Mouse (Mus musculus): Measurements from ENCODE around the gene Gpc3. TPM values are rescaled to one million over a fixed set of nuclear protein-coding genes. Genes with fewer than 3 reads are reported as not detected.
A peak's percentile ranks its signal among the peaks of the same experiment; 100 is the strongest.

Gene Gpc3
- total RNA-seq, 2 experiments from 2014 or later, result 14.6 to 22.6 TPM

GRCm38 (mm10) chrX:52559995-52560394 lies 53.8 kb downstream of the Gpc3 start:
- DNase-seq (ENCODE audit: low spot score), result no peak
- intact Hi-C loops (cut with DNase I), result no loop called here

GRCm38 (mm10) chrX:52558526-52558925 lies 55.2 kb downstream of the Gpc3 start:
- DNase-seq (ENCODE audit: low spot score), result no peak
- intact Hi-C loops (cut with DNase I), result no loop called here

- intact Hi-C loops (cut with DNase I), result no loop called here
- DNase-seq (ENCODE audit: low spot score), result no peak
Observed at GRCm38 (mm10) chrX:52557489-52557888, 56.3 kb downstream of the Gpc3 start.

GRCm38 (mm10) chrX:52551296-52551695 lies 62.5 kb downstream of the Gpc3 start:
- intact Hi-C loops (cut with DNase I), result no loop called here
- no peak for DNase-seq (ENCODE audit: low spot score)

- intact Hi-C loops (cut with DNase I), result no loop called here
Observed at GRCm38 (mm10) chrX:52544623-52545022, 69.1 kb downstream of the Gpc3 start.

GRCm38 (mm10) chrX:52537282-52537681 lies 76.5 kb downstream of the Gpc3 start:
- intact Hi-C loops (cut with DNase I), result no loop called here
- DNase-seq (ENCODE audit: low spot score), result no peak

More at GRCm38 (mm10) chrX:52544623-52545022, 69.1 kb downstream of the Gpc3 start:
- no peak for DNase-seq (ENCODE audit: low spot score)

GRCm38 (mm10) chrX:52533766-52534165 lies 80.0 kb downstream of the Gpc3 start:
- no peak for DNase-seq (ENCODE audit: low spot score)
- intact Hi-C loops (cut with DNase I), result no loop called here

GRCm38 (mm10) chrX:52533098-52533497 lies 80.7 kb downstream of the Gpc3 start:
- intact Hi-C loops (cut with DNase I), result no loop called here
- DNase-seq (ENCODE audit: low spot score), result no peak

- intact Hi-C loops (cut with DNase I), result no loop called here
- DNase-seq (ENCODE audit: low spot score), result no peak
Observed at GRCm38 (mm10) chrX:52532124-52532523, 81.6 kb downstream of the Gpc3 start.

GRCm38 (mm10) chrX:52526086-52526485 lies 87.7 kb downstream of the Gpc3 start:
- intact Hi-C loops (cut with DNase I), result no loop called here
- DNase-seq (ENCODE audit: low spot score), result no peak

- intact Hi-C loops (cut with DNase I), result no loop called here
- DNase-seq (ENCODE audit: low spot score), result no peak
Observed at GRCm38 (mm10) chrX:52525132-52525531, 88.6 kb downstream of the Gpc3 start.

GRCm38 (mm10) chrX:52514553-52514952 lies 99.2 kb downstream of the Gpc3 start:
- DNase-seq (ENCODE audit: low spot score), result no peak
- intact Hi-C loops (cut with DNase I), result no loop called here

GRCm38 (mm10) chrX:52511151-52511550 lies 102.6 kb downstream of the Gpc3 start:
- DNase-seq (ENCODE audit: low spot score), result no peak
- intact Hi-C loops (cut with DNase I), result no loop called here

GRCm38 (mm10) chrX:52503857-52504256 lies 109.9 kb downstream of the Gpc3 start:
- no peak for DNase-seq (ENCODE audit: low spot score)
- intact Hi-C loops (cut with DNase I), result no loop called here

GRCm38 (mm10) chrX:52489461-52489860 lies 124.3 kb downstream of the Gpc3 start:
- no peak for DNase-seq (ENCODE audit: low spot score)
- intact Hi-C loops (cut with DNase I), result no loop called here

GRCm38 (mm10) chrX:52455074-52455588 lies 158.6 kb downstream of the Gpc3 start:
- intact Hi-C loops (cut with DNase I), result no loop called here
- no peak for DNase-seq (ENCODE audit: low spot score)

GRCm38 (mm10) chrX:52453445-52454182 lies 160.1 kb downstream of the Gpc3 start:
- intact Hi-C loops (cut with DNase I), result loop anchor here (5.0 kb wide), 1 partner anchor 264 kb away; no protein-coding TSS in a partner anchor
- peak; percentile 6 for DNase-seq (ENCODE audit: low spot score)

- intact Hi-C loops (cut with DNase I), result no loop called here
- DNase-seq (ENCODE audit: low spot score), result no peak
Observed at GRCm38 (mm10) chrX:52449177-52449576, 164.6 kb downstream of the Gpc3 start.

GRCm38 (mm10) chrX:52448496-52448895 lies 165.3 kb downstream of the Gpc3 start:
- no peak for DNase-seq (ENCODE audit: low spot score)
- intact Hi-C loops (cut with DNase I), result no loop called here

- DNase-seq (ENCODE audit: low spot score), result no peak
- intact Hi-C loops (cut with DNase I), result no loop called here
Observed at GRCm38 (mm10) chrX:52446530-52446929, 167.2 kb downstream of the Gpc3 start.

GRCm38 (mm10) chrX:52444977-52445376 lies 168.8 kb downstream of the Gpc3 start:
- intact Hi-C loops (cut with DNase I), result no loop called here
- DNase-seq (ENCODE audit: low spot score), result no peak

GRCm38 (mm10) chrX:52441798-52442197 lies 172.0 kb downstream of the Gpc3 start:
- intact Hi-C loops (cut with DNase I), result no loop called here

More at GRCm38 (mm10) chrX:52441798-52442197, 172.0 kb downstream of the Gpc3 start:
- DNase-seq (ENCODE audit: low spot score), result no peak
